Mouse (Mus musculus): ENCODE data around the gene C2cd2l.

- no peak for TF ChIP-seq CTCF (IDR thresholded peaks at IDR 0.05 in 2 of 3, conservative IDR thresholded peaks at IDR 0.05 in 1 of 3; ENCODE audit: control insufficient read depth in 1 of 3, insufficient read depth in 1 of 3, low read depth in 2 of 3, low read length in 3 of 3, poor library complexity in 1 of 3, severe bottlenecking in 1 of 3)
- no peak for TF ChIP-seq EP300 (IDR thresholded peaks at IDR 0.05; ENCODE audit: low read depth in 1 of 2, low read length in 2 of 2)
- no peak for TF ChIP-seq POLR2AphosphoS2 (IDR thresholded peaks at IDR 0.05; ENCODE audit: low read length)
- no peak for TF ChIP-seq RAD21 (IDR thresholded peaks at IDR 0.05; ENCODE audit: low read depth, low read length)
- TF ChIP-seq POLR2AphosphoS5 (IDR thresholded peaks at IDR 0.05; ENCODE audit: borderline replicate concordance, low read depth, low read length) = no peak
- TF ChIP-seq POLR2A (IDR thresholded peaks at IDR 0.05; ENCODE audit: control insufficient read depth in 1 of 2, insufficient read depth in 1 of 2, low read depth in 1 of 2, low read length in 2 of 2, poor library complexity in 1 of 2) = no peak
- no peak for TF ChIP-seq E2F4 (IDR thresholded peaks at IDR 0.05; ENCODE audit: borderline replicate concordance, low read depth, low read length)
- TF ChIP-seq USF2 (IDR thresholded peaks at IDR 0.05; ENCODE audit: borderline replicate concordance in 1 of 2, insufficient read depth in 1 of 2, low read depth in 1 of 2, low read length in 2 of 2) = no peak
- no peak for TF ChIP-seq NELFE (IDR thresholded peaks at IDR 0.05; ENCODE audit: low read depth, low read length)
- no peak for TF ChIP-seq ZNF384 (IDR thresholded peaks at IDR 0.05; ENCODE audit: low read depth, low read length)
- TF ChIP-seq CHD2 (IDR thresholded peaks at IDR 0.05; ENCODE audit: low read length) = no peak
- no peak for TF ChIP-seq TAL1 (IDR thresholded peaks at IDR 0.05; ENCODE audit: low read length)
Measured at GRCm38 (mm10) chr9:44330736-44331135, 10.7 kb upstream of the C2cd2l start.

Measured in MEL (cell line).